In genomic region chr10:60350805-60351167, GRCm38 (mm10) we compare ENCODE assay signal across 8 mouse cellular contexts. TPM values are rescaled to one million over a fixed set of nuclear protein-coding genes. Genes with fewer than 3 reads are reported as not detected.
DNase-seq lines count a peak whose midpoint lies in the region; ATAC-seq and TF ChIP-seq lines count a peak whose summit lies in the region.

No protein-coding gene starts in this region.

- ATAC-seq in midbrain, embryonic 12.5 days (ENCODE audit: low FRiP score, low read depth), result peak; percentile 25; the same call in 1 of the 2 replicates
- no peak for ATAC-seq in midbrain, embryonic 16.5 days
- ATAC-seq in liver, embryonic 14.5 days (ENCODE audit: insufficient read depth), result no peak

- 0 out of 2 replicates have a peak overlapping the region, but pooled peaks have one; percentile 1 for H3K4me2 ChIP-seq in midbrain, embryonic 12.5 days (replicated peaks)
- H3K4me2 ChIP-seq in midbrain, embryonic 16.5 days (ENCODE audit: low read length), result no peak overlapping the region
- H3K4me2 ChIP-seq in liver, embryonic 14.5 days (ENCODE audit: low read depth), result peak overlapping the region; percentile 80

- no peak for TF ChIP-seq POLR2A in kidney, adult 2 months (IDR thresholded peaks at IDR 0.05; ENCODE audit: low read depth, low read length)

- peaks cover 31% of the 10 kb centered on the region for H3K27me3 ChIP-seq in midbrain, embryonic 12.5 days
- H3K27me3 ChIP-seq in midbrain, embryonic 16.5 days (ENCODE audit: control insufficient read depth, insufficient read depth, low read depth, low read length), result peaks cover 13% of the 10 kb centered on the region
- H3K27me3 ChIP-seq in kidney, adult 2 months (replicated peaks; ENCODE audit: control insufficient read depth, insufficient read depth, low read length), result no peaks in the 10 kb centered on the region
- no peaks in the 10 kb centered on the region for H3K27me3 ChIP-seq in liver, embryonic 14.5 days (ENCODE audit: control insufficient read depth, insufficient read depth, low read length)

- no peaks in the 10 kb centered on the region for H3K9me3 ChIP-seq in midbrain, embryonic 12.5 days
- no peaks in the 10 kb centered on the region for H3K9me3 ChIP-seq in midbrain, embryonic 16.5 days (replicated peaks; ENCODE audit: control insufficient read depth, low read length, poor library complexity, severe bottlenecking)
- no peaks in the 10 kb centered on the region for H3K9me3 ChIP-seq in liver, embryonic 14.5 days (ENCODE audit: control insufficient read depth, low read length)

- H3K27ac ChIP-seq in midbrain, embryonic 12.5 days (replicated peaks), result no peak overlapping the region
- no peak overlapping the region for H3K27ac ChIP-seq in midbrain, embryonic 16.5 days (ENCODE audit: low read length)
- H3K27ac ChIP-seq in kidney, adult 2 months (ENCODE audit: insufficient read depth, low read depth, low read length), result 0 out of 2 replicates have a peak overlapping the region, but pooled peaks have one; percentile 4
- H3K27ac ChIP-seq in liver, embryonic 14.5 days, result peak overlapping the region; percentile 30

- H3K36me3 ChIP-seq in midbrain, embryonic 12.5 days, result no peaks in the 10 kb centered on the region
- H3K36me3 ChIP-seq in midbrain, embryonic 16.5 days (ENCODE audit: control insufficient read depth, insufficient read depth, low read length), result no peaks in the 10 kb centered on the region
- no peaks in the 10 kb centered on the region for H3K36me3 ChIP-seq in kidney, adult 2 months (ENCODE audit: control insufficient read depth, insufficient read depth, low read length)
- no peaks in the 10 kb centered on the region for H3K36me3 ChIP-seq in liver, embryonic 14.5 days (replicated peaks; ENCODE audit: control insufficient read depth, insufficient read depth, low read depth)

- H3K9ac ChIP-seq in midbrain, embryonic 12.5 days (replicated peaks), result no peak overlapping the region
- no peak overlapping the region for H3K9ac ChIP-seq in midbrain, embryonic 16.5 days (ENCODE audit: low read depth, low read length)
- peak overlapping the region; percentile 38 for H3K9ac ChIP-seq in liver, embryonic 14.5 days (replicated peaks)

- WGBS in midbrain, embryonic 12.5 days, result 56% methylated on average over 3 of the region's 3 CpGs
- WGBS in midbrain, embryonic 16.5 days, result 52% methylated on average over 3 of the region's 3 CpGs
- WGBS in kidney, adult 2 months, result 26% methylated on average over 3 of the region's 3 CpGs
- WGBS in liver, embryonic 14.5 days (ENCODE audit: insufficient replicate concordance), result 13% methylated on average over 3 of the region's 3 CpGs

- TF ChIP-seq EP300 in liver, embryonic 14.5 days (IDR thresholded peaks at IDR 0.05; ENCODE audit: low read depth), result no peak

- TF ChIP-seq CTCF in kidney, adult 2 months (conservative IDR thresholded peaks at IDR 0.05; ENCODE audit: insufficient read depth, insufficient read length, low read depth, low read length), result no peak
- no peak for TF ChIP-seq CTCF in liver, embryonic 14.5 days (IDR thresholded peaks at IDR 0.05; ENCODE audit: low read depth)

- H3K4me1 ChIP-seq in midbrain, embryonic 12.5 days, result peaks cover 32% of the 10 kb centered on the region
- H3K4me1 ChIP-seq in midbrain, embryonic 16.5 days (ENCODE audit: control insufficient read depth, insufficient read depth, low read length), result peaks cover 4% of the 10 kb centered on the region; the same call in 1 of the 2 replicates
- H3K4me1 ChIP-seq in kidney, adult 2 months (ENCODE audit: control insufficient read depth, insufficient read depth, low read length), result 0 out of 2 replicates have a peak, but pooled peaks cover 2% of the 10 kb centered on the region
- H3K4me1 ChIP-seq in liver, embryonic 14.5 days (replicated peaks; ENCODE audit: control insufficient read depth in 2 of 2, insufficient read depth in 2 of 2, low read length in 1 of 2), result peaks cover 28 to 51% of the 10 kb centered on the region in 2 experiments

- H3K4me3 ChIP-seq in midbrain, embryonic 12.5 days, result no peak overlapping the region
- H3K4me3 ChIP-seq in midbrain, embryonic 16.5 days (ENCODE audit: low read depth, low read length), result no peak overlapping the region
- H3K4me3 ChIP-seq in kidney, adult 2 months (ENCODE audit: insufficient read depth, low read depth, low read length), result no peak overlapping the region
- H3K4me3 ChIP-seq in liver, embryonic 14.5 days (ENCODE audit: insufficient read depth in 1 of 2, low read depth in 2 of 2, low read length in 2 of 2), result peak overlapping the region; percentile 37 to 52; a peak in 3 of 4 replicates

- peak; percentile 81 for DNase-seq in embryo, embryonic 11 days
- DNase-seq in heart, adult 11 months, result peak; percentile 99
- DNase-seq in kidney, adult 2 months, result peak; percentile 96
- peak; percentile 70 to 75 (median 73) for DNase-seq in liver, embryonic 14.5 days (ENCODE audit: low read depth in 3 of 3, low spot score in 3 of 3)
- DNase-seq in ovary, adult 18-20 months (ENCODE audit: low spot score), result peak; percentile 82
- DNase-seq in thymus, postnatal 0 days (ENCODE audit: low spot score), result peak; percentile 63

RNA-seq across cellular contexts. Expression of gene Vsir, which starts 4.1 kb away (rescaled TPM):
- polyA plus RNA-seq in midbrain, embryonic 12.5 days (2016; fragmentation: Nextera tagmentation; extraction: Ambion mirVana), result 1.7 and 2.3 TPM in 2 replicates
- polyA plus RNA-seq in midbrain, embryonic 16.5 days (2015; fragmentation: Nextera tagmentation; extraction: Ambion mirVana), result 1.5 and 1.8 TPM in 2 replicates
- polyA plus RNA-seq in kidney, adult 2 months (2012; rRNA removed), result 15.7 and 20.8 TPM in 2 replicates
- polyA plus RNA-seq in liver, embryonic 14.5 days (2012; rRNA removed), result 6.9 and 8.8 TPM in 2 replicates
- polyA plus RNA-seq in liver, embryonic 14.5 days (2014; fragmentation: Nextera tagmentation; extraction: Ambion mirVana), result 6.2 and 6.6 TPM in 2 replicates
- 14.0 and 15.2 TPM in 2 replicates for polyA plus RNA-seq in thymus, postnatal 0 days (2015; fragmentation: Nextera tagmentation; extraction: Ambion mirVana)

RNA-seq across cellular contexts. Expression of gene Gm17455, which starts 48.7 kb away (rescaled TPM):
- 3.0 and 3.7 TPM in 2 replicates for polyA plus RNA-seq in midbrain, embryonic 12.5 days (2016; fragmentation: Nextera tagmentation; extraction: Ambion mirVana)
- polyA plus RNA-seq in midbrain, embryonic 16.5 days (2015; fragmentation: Nextera tagmentation; extraction: Ambion mirVana), result 9.4 and 13.9 TPM in 2 replicates
- not detected in 2 replicates for polyA plus RNA-seq in kidney, adult 2 months (2012; rRNA removed)
- polyA plus RNA-seq in liver, embryonic 14.5 days (2012; rRNA removed), result not detected in 2 replicates
- not detected in 2 replicates for polyA plus RNA-seq in liver, embryonic 14.5 days (2014; fragmentation: Nextera tagmentation; extraction: Ambion mirVana)
- 0.31 and 0.52 TPM in 2 replicates for polyA plus RNA-seq in thymus, postnatal 0 days (2015; fragmentation: Nextera tagmentation; extraction: Ambion mirVana)

Comparison
In these comparisons a context has a peak if more than half of its experiments do, and no peak if none do; other contexts are left out.
1. H3K27ac ChIP-seq: peak in kidney, adult 2 months (single experiment) and liver, embryonic 14.5 days (single experiment); none in midbrain, embryonic 12.5 days (single experiment) and midbrain, embryonic 16.5 days (single experiment).
2. H3K4me3 ChIP-seq: peak in liver, embryonic 14.5 days (2 of 2); none in midbrain, embryonic 12.5 days (single experiment), midbrain, embryonic 16.5 days (single experiment) and kidney, adult 2 months (single experiment).
3. Peak in every context shown above with its lines, with median percentiles within 50 percentile points of each other: DNase-seq.